Mouse (Mus musculus) MEL-GATA-1-ER (cell line): ENCODE measurements around the gene Senp1.
A peak's percentile ranks its signal among the peaks of the same experiment; 100 is the strongest.

ENCODE experiments used
- DNase-seq: peaks from one replicate; pipeline ENCODE4 v3.0.0-alpha.2; 2012; ENCODE audit warnings: low read depth; ENCODE audit errors: extremely low read depth

Gene Senp1

GRCm38 (mm10) chr15:98002113-98002990 is 91.2 kb downstream of the Senp1 start:
- DNase-seq, result no peak

GRCm38 (mm10) chr15:98001321-98002112 is 92.0 kb downstream of the Senp1 start:
- no peak for DNase-seq

GRCm38 (mm10) chr15:97999991-98000390 is 93.6 kb downstream of the Senp1 start:
- no peak for DNase-seq

DNA sequence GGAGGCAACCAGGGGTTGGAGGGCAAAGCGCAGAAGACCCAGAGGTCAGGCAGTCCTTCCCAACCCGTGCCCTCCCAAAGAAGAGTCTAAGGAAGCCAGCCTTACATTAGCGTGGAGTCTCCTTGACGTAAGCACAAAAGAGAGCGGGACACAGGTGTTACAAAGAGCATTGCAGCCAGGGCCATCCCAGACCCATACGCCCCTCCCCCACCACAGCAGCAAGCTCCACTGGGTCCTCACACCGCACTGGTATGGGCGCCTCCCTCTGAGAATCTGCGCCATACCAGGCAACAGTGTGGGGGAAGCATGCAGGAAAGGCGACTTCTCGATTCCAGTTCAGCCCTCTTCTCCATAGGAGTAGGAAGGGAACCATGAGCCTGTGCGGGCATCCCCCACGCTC is 94.0 kb downstream of the Senp1 start:
- DNase-seq, result no peak

- no peak for DNase-seq
These were observed 96.8 kb downstream of the Senp1 start for GRCm38 (mm10) chr15:97996716-97997256.

GRCm38 (mm10) chr15:97992712-97993286 is 100.7 kb downstream of the Senp1 start:
- peak; percentile 99 for DNase-seq

GRCm38 (mm10) chr15:97992027-97992711 is 101.4 kb downstream of the Senp1 start:
- no peak for DNase-seq

DNA sequence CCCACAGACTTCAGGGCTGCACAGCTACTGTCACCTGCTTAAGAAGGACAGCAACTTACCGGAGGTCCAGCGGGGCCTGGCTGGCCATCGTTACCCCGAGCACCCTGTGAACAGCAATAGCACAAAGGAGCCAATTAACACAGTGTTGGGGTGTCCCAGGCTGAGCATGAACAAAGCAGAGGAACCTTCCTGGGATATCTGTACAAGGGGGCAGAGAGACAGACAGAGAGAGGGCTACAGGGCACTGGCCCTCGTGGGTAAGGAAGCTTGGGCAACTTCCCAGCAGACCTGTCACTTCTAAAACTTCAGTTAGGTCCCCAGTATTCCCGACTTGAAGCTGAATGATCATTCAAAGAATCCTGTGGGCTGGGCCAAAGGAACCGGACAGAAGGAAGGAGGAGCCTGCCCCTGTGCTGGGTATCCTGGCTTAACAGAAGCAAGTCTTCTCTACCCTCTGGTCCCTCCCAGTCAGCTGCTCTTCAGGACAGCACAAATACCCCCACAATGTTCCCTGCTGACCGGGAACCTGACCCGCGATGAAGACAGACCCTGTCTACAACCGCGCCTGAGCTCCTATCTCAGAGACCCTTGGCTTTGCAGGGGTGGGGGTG is 102.2 kb downstream of the Senp1 start:
- DNase-seq, result no peak

DNA sequence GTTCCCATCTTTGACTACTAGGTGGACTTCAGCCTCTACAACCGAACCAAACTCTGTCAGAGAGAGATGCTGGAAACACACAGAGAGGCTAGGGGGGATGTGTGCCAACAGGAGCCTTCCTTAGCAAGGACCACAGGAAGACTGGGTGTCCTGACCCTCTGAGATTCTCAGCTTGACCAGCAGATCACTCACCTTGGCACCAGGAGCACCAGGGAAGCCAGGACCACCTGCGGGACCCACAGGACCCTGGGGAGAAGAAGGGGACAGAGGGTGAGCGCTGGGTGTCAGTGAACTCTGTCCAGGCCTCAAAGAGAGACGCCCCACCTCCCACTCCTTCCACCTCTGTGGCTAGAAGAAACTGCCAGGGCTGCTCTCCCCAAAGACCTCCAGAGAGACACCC is 102.8 kb downstream of the Senp1 start:
- no peak for DNase-seq

DNA sequence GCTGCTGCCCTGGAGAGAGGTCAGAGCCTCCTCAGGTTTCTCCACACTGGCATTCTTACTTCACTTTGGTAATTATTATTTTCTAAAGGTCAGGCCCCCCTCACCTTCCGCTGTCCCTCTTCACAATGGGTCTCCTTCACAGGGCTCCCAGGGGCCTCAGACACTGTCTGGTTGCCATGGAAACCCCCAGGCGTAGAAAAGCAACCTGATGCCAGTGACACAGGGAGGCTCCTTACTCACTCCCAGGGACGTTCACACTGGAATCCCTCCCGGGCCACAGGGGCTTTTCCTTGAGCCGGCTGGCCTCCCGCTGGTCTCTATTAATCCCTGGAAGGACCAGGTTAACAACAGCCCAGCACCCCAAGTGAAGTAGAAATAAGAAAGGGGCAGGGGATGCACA is 103.4 kb downstream of the Senp1 start:
- no peak for DNase-seq

GRCm38 (mm10) chr15:97989544-97989943 is 104.0 kb downstream of the Senp1 start:
- no peak for DNase-seq
